Mouse (Mus musculus) CH12.LX (cell line): ENCODE data around the gene Cdkn1b. TPM values are rescaled to one million over a fixed set of nuclear protein-coding genes. Genes with fewer than 3 reads are reported as not detected.

ENCODE experiments used
- DNase-seq: peaks from one replicate; pipeline ENCODE4 v3.0.0-alpha.2; 2013; ENCODE audit errors: extremely low read depth
- H3K27ac ChIP-seq: 2 replicates; pipeline ENCODE4 v1.5.1; 2012; ENCODE audit warnings: low read depth, mild to moderate bottlenecking, control low read depth, moderate library complexity; ENCODE audit not compliant: insufficient read depth
- H3K27me3 ChIP-seq: replicated peaks from 2 replicates; pipeline ENCODE3; 2012; ENCODE audit warnings: inconsistent platforms
- H3K36me3 ChIP-seq, 2 experiments: replicated peaks in 1 of 2; 2 replicates each; pipeline versions ENCODE3 to v1.6.1; 2012; ENCODE audit warnings: inconsistent platforms in 1 of 2, low read length in 1 of 2, mild to moderate bottlenecking in 1 of 2, mixed read lengths in 1 of 2, moderate library complexity in 1 of 2; ENCODE audit not compliant: control insufficient read depth in 1 of 2, insufficient read depth in 1 of 2
- H3K4me1 ChIP-seq, 2 experiments: 2 replicates each; pipeline ENCODE4 v1.6.1; 2012; ENCODE audit warnings: inconsistent platforms in 1 of 2, moderate library complexity in 1 of 2; ENCODE audit not compliant: insufficient read depth in 2 of 2, control insufficient read depth in 1 of 2
- H3K4me2 ChIP-seq: 2 replicates; pipeline ENCODE4 v1.6.1; 2012; ENCODE audit warnings: low read depth, mild to moderate bottlenecking, control low read depth; ENCODE audit not compliant: poor library complexity, insufficient read depth, severe bottlenecking
- H3K4me3 ChIP-seq, 3 experiments: fragments of 150-350 bp in 1 of 3; sonication (generic) in 1 of 3; replicated peaks in 1 of 3; 2 replicates each; pipeline versions ENCODE3 to v1.5.1; 2011 to 2012; ENCODE audit warnings: low read depth in 2 of 3, low read length in 2 of 3, mild to moderate bottlenecking in 2 of 3, moderate library complexity in 2 of 3, control low read depth in 1 of 3, improper control_type of control experiment in 1 of 3, inconsistent platforms in 1 of 3, mixed read lengths in 1 of 3; ENCODE audit not compliant: poor library complexity in 1 of 3
- H3K79me2 ChIP-seq: replicated peaks from 2 replicates; pipeline ENCODE4 v1.6.1; 2012; ENCODE audit warnings: mild to moderate bottlenecking, moderate library complexity; ENCODE audit not compliant: control insufficient read depth, poor library complexity, insufficient read depth, severe bottlenecking; ENCODE audit errors: extremely low read depth
- H3K9ac ChIP-seq: 2 replicates; pipeline ENCODE4 v1.6.1; 2012; ENCODE audit warnings: low read depth, mild to moderate bottlenecking, control low read depth, moderate library complexity; ENCODE audit not compliant: insufficient read depth
- H3K9me3 ChIP-seq: replicated peaks from 2 replicates; pipeline ENCODE3; 2012; ENCODE audit warnings: low read length, inconsistent platforms, mixed read lengths
- CHD2 ChIP-seq: IDR thresholded peaks from 2 replicates; pipeline ENCODE4 v1.6.1; 2011; ENCODE audit warnings: low read length, improper control_type of control experiment
- CTCF ChIP-seq, 2 experiments: IDR thresholded peaks in 1 of 2; conservative IDR thresholded peaks in 1 of 2; 2 replicates each; pipeline ENCODE4 v1.5.1; 2011 to 2012; ENCODE audit warnings: low read depth in 2 of 2, low read length in 2 of 2, improper control_type of control experiment in 1 of 2, inconsistent platforms in 1 of 2, mild to moderate bottlenecking in 1 of 2, moderate library complexity in 1 of 2
- E2F4 ChIP-seq: IDR thresholded peaks from 2 replicates; pipeline ENCODE4 v1.6.1; 2011; ENCODE audit warnings: low read depth, low read length, improper control_type of control experiment; ENCODE audit not compliant: insufficient replicate concordance
- ELF1 ChIP-seq: IDR thresholded peaks from 2 replicates; pipeline ENCODE4 v1.6.1; 2014; ENCODE audit warnings: low read depth, mild to moderate bottlenecking, inconsistent platforms, low read length, improper control_type of control experiment
- EP300 ChIP-seq: IDR thresholded peaks from 2 replicates; pipeline ENCODE4 v1.6.1; 2011; ENCODE audit warnings: low read length, improper control_type of control experiment
- IRF4 ChIP-seq: IDR thresholded peaks from 2 replicates; pipeline ENCODE4 v1.6.1; 2014; ENCODE audit warnings: low read depth, mild to moderate bottlenecking, inconsistent platforms, low read length, improper control_type of control experiment
- MAX ChIP-seq: IDR thresholded peaks from 2 replicates; pipeline ENCODE4 v1.6.1; 2011; ENCODE audit warnings: low read length, improper control_type of control experiment
- MEF2A ChIP-seq: IDR thresholded peaks from 2 replicates; pipeline ENCODE4 v1.6.1; 2014; ENCODE audit warnings: low read depth, mild to moderate bottlenecking, inconsistent platforms, low read length, improper control_type of control experiment, borderline replicate concordance
- MXI1 ChIP-seq: IDR thresholded peaks from 2 replicates; pipeline ENCODE4 v1.6.1; 2011; ENCODE audit warnings: mild to moderate bottlenecking, low read depth, low read length, improper control_type of control experiment
- MYC ChIP-seq: IDR thresholded peaks from 2 replicates; pipeline ENCODE4 v1.6.1; 2011; ENCODE audit warnings: low read depth, mild to moderate bottlenecking, improper control_type of control experiment, low read length
- PAX5 ChIP-seq: IDR thresholded peaks from 2 replicates; pipeline ENCODE4 v1.6.1; 2012; ENCODE audit warnings: low read length, inconsistent platforms, mixed read lengths
- POLR2A ChIP-seq: IDR thresholded peaks from 2 replicates; pipeline ENCODE4 v1.6.1; 2011; ENCODE audit warnings: low read depth, mild to moderate bottlenecking, improper control_type of control experiment, low read length
- POLR2AphosphoS2 ChIP-seq: IDR thresholded peaks from 2 replicates; pipeline ENCODE4 v1.6.1; 2011; ENCODE audit warnings: low read depth, low read length, improper control_type of control experiment
- RAD21 ChIP-seq: IDR thresholded peaks from 2 replicates; pipeline ENCODE4 v1.6.1; 2011; ENCODE audit warnings: low read depth, mild to moderate bottlenecking, low read length, improper control_type of control experiment, moderate library complexity
- RCOR1 ChIP-seq: conservative IDR thresholded peaks from 2 replicates; pipeline ENCODE4 v1.6.1; 2012; ENCODE audit warnings: low read depth, mild to moderate bottlenecking, inconsistent platforms, low read length, improper control_type of control experiment
- SIN3A ChIP-seq: IDR thresholded peaks from 2 replicates; pipeline ENCODE4 v1.6.1; 2012; ENCODE audit warnings: low read length, improper control_type of control experiment, inconsistent platforms
- SMC3 ChIP-seq: IDR thresholded peaks from 2 replicates; pipeline ENCODE4 v1.6.1; 2011; ENCODE audit warnings: low read depth, low read length, improper control_type of control experiment
- TBP ChIP-seq: conservative IDR thresholded peaks from 2 replicates; pipeline ENCODE4 v1.6.1; 2011; ENCODE audit warnings: low read depth, low read length, improper control_type of control experiment
- TCF12 ChIP-seq: IDR thresholded peaks from 2 replicates; pipeline ENCODE4 v1.6.1; 2014; ENCODE audit warnings: low read depth, mild to moderate bottlenecking, inconsistent platforms, low read length, improper control_type of control experiment
- UBTF ChIP-seq: IDR thresholded peaks from 2 replicates; pipeline ENCODE4 v1.6.1; 2012; ENCODE audit warnings: low read depth, mild to moderate bottlenecking, inconsistent platforms, low read length, improper control_type of control experiment, moderate library complexity
- USF1 ChIP-seq: IDR thresholded peaks from 2 replicates; pipeline ENCODE4 v1.6.1; 2014; ENCODE audit warnings: low read depth, mild to moderate bottlenecking, inconsistent platforms, low read length, improper control_type of control experiment
- ZC3H11A ChIP-seq: IDR thresholded peaks from 2 replicates; pipeline ENCODE4 v1.6.1; 2012; ENCODE audit warnings: low read depth, mild to moderate bottlenecking, inconsistent platforms, low read length, improper control_type of control experiment
- ZNF384 ChIP-seq: IDR thresholded peaks from 2 replicates; pipeline ENCODE4 v1.6.1; 2012; ENCODE audit warnings: low read depth, low read length, improper control_type of control experiment, inconsistent platforms
- dilution Hi-C: fragments of 300-500 bp; cut with MboI; formaldehyde crosslinking; loops from 2 replicates; pipeline ENCODE4 v1.14.3; 2020; ENCODE audit warnings: low sequenced_read_pairs; ENCODE audit not compliant: extremely low pct_unique_long_range_greater_than_20kb, extremely low pct_ligation_motif_present
- in situ Hi-C: fragments of 300-500 bp; cut with MboI; formaldehyde crosslinking; loops from 3 replicates; pipeline ENCODE4 v1.14.3; 2019; ENCODE audit warnings: low sequenced_read_pairs, low pct_ligation_motif_present, low pct_unique_long_range_greater_than_20kb, mixed read lengths
- polyA plus RNA-seq: library from polyadenylated mRNA; unstranded; fragments of >175 nt; gene quantifications from 2 replicates; pipeline ENCODE4 v1.2.1, GENCODE M21; 2012; ENCODE audit warnings: low read depth; ENCODE audit not compliant: insufficient read length
- total RNA-seq, 2 experiments: library from RNA; depleted of rRNA; stranded (reverse); fragments of 300-350 nt in 1 of 2; fragments of >200 nt in 1 of 2; gene quantifications; 2 replicates each; pipeline ENCODE4 v1.2.3; 2012 to 2014

The Cdkn1b gene
- total and polyA plus RNA-seq, 3 experiments, result 19.2 to 23.5 (median 20.9) TPM

DNA sequence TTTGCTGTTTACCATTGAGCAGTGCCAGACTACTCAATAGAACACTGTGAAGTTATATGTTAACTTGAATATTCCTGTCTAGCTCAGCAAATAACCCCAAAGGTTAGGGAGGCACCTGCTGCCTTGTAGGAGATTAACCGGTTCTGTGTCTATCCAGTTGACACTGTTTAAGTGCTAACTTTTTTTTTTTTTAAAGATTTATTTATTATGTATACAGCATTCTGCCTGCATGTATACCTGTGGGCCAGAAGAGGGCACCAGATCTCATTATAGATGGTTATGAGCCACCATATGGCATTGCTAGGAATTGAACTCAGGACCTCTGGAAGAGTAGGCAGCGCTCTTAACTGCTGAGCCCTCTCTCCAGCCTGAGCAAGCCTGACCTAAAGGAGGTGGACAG is 47.2 kb upstream of the Cdkn1b start:
- H3K79me2 ChIP-seq, result no peaks in the 10 kb centered on the region
- no peaks in the 10 kb centered on the region for H3K9me3 ChIP-seq
- H3K27me3 ChIP-seq, result no peaks in the 10 kb centered on the region
- H3K36me3 ChIP-seq, result peaks cover 9 to 26% of the 10 kb centered on the region in 2 experiments
- H3K4me1 ChIP-seq, result no peaks in the 10 kb centered on the region
- no peak overlapping the region for H3K9ac ChIP-seq
- H3K4me3 ChIP-seq, result no peak overlapping the region
- H3K27ac ChIP-seq, result no peak overlapping the region
- DNase-seq, result no peak
- in situ Hi-C loops, result loop anchor here (25.0 kb wide), 1 partner anchor 436 kb away; no protein-coding TSS in a partner anchor
- TF ChIP-seq ZNF384 (peak; percentile 82), CTCF (conservative IDR thresholded peaks at IDR 0.05 in 1 of 2, IDR thresholded peaks at IDR 0.05 in 1 of 2; ENCODE audit: low read depth in 2 of 2, low read length in 2 of 2) (peak; percentile 16 to 60; a peak in 3 of 4 replicates), RAD21 (peak; percentile 46), MEF2A (no peak), SIN3A (no peak), SMC3 (peak; percentile 43)
- TF ChIP-seq, all 38 proteins: peak for 4
- dilution Hi-C loops, result no loop called here
- no peak overlapping the region for H3K4me2 ChIP-seq

DNA sequence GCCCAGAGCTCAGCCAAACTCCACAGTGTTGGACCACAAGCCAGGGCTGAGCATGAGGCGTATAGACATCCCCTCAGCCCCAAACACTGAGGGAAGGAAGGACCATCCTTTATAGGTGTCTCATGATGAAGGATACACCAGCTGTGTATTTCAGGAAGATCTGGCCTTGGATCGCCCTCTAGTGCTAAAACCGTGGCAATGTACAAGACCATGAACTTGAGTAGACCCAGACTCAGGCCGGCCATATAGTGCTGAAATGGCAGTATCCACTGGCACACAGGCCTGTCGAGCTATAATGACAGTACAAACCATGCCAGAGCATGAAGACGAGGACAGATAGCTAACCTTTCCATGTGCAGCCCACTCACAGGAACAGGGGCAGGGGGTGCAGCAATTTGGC is 43.4 kb upstream of the Cdkn1b start:
- Histone ChIP-seq H3K9ac (no peak overlapping the region), H3K79me2 (no peaks in the 10 kb centered on the region), H3K27me3 (no peaks in the 10 kb centered on the region), H3K4me2 (no peak overlapping the region), H3K27ac (no peak overlapping the region), H3K4me3 (no peak overlapping the region), H3K9me3 (no peaks in the 10 kb centered on the region), H3K4me1 (no peaks in the 10 kb centered on the region), H3K36me3 (peaks cover 2 to 14% of the 10 kb centered on the region in 2 experiments)
- TF ChIP-seq CHD2, result no peak
- no peak for TF ChIP-seq PAX5
- no peak for TF ChIP-seq MEF2A
- no peak for TF ChIP-seq IRF4
- peak; percentile 31 to 64; a peak in 3 of 4 replicates for TF ChIP-seq CTCF (conservative IDR thresholded peaks at IDR 0.05 in 1 of 2, IDR thresholded peaks at IDR 0.05 in 1 of 2; ENCODE audit: low read depth in 2 of 2, low read length in 2 of 2)
- TF ChIP-seq RAD21, result peak; percentile 60
- peak; percentile 57 for TF ChIP-seq SMC3
- no peak for TF ChIP-seq MAX
- dilution Hi-C loops (no loop called here), in situ Hi-C loops (no loop called here)
- DNase-seq, result peak; percentile 46

DNA sequence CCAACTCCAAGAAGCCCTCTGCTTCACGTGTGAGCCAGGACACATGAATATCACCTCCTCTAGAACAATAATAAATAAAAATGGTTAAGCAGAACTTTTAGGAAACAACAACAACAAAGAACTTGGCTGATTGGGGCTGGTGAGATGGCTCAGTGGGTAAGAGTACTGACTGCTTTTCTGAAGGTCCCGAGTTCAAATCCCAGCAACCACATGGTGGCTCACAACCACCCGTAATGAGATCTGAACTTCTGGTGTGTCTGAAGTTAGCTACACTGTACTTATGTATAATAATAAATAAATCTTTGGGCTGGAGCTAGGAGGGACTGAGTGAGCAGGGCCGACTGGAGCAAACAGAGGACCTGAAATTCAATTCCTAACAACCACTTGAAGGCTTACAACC is 42.9 kb upstream of the Cdkn1b start:
- dilution Hi-C loops (no loop called here), in situ Hi-C loops (no loop called here)
- TF ChIP-seq RCOR1 (no peak), SMC3 (no peak), ELF1 (no peak), MXI1 (no peak), MYC (no peak), EP300 (no peak), USF1 (no peak), E2F4 (no peak), TBP (no peak), ZC3H11A (no peak), TCF12 (no peak), PAX5 (no peak), SIN3A (no peak), POLR2AphosphoS2 (no peak), POLR2A (no peak), UBTF (no peak)
- Histone ChIP-seq H3K79me2 (no peaks in the 10 kb centered on the region), H3K9ac (no peak overlapping the region), H3K36me3 (peaks cover 6 to 19% of the 10 kb centered on the region in 2 experiments), H3K4me1 (no peaks in the 10 kb centered on the region), H3K4me3 (no peak overlapping the region), H3K27me3 (no peaks in the 10 kb centered on the region), H3K9me3 (no peaks in the 10 kb centered on the region), H3K4me2 (no peak overlapping the region), H3K27ac (no peak overlapping the region)
- no peak for DNase-seq
